Mouse (Mus musculus) embryonic stem cell, embryonic (primary cell): ENCODE data around the gene Gm20503.

Source experiments
- CTCF ChIA-PET, 4 experiments: fragments of 300-600 bp in 2 of 4; fragments of 350-600 bp in 2 of 4; sonication (Branson Sonifier 250); formaldehyde crosslinking; loops; one replicate each; lab custom pipeline; 2022; ENCODE audit warnings: inconsistent platforms in 2 of 4; lab: Charles Lee
- POLR2A ChIA-PET, 4 experiments: fragments of 300-600 bp in 2 of 4; fragments of 350-600 bp in 2 of 4; sonication (Branson Sonifier 250); formaldehyde crosslinking; loops; one replicate each; lab custom pipeline; 2022; ENCODE audit warnings: antibody characterized with exemption in 4 of 4, inconsistent platforms in 1 of 4; lab: Charles Lee

Gene Gm20503

DNA sequence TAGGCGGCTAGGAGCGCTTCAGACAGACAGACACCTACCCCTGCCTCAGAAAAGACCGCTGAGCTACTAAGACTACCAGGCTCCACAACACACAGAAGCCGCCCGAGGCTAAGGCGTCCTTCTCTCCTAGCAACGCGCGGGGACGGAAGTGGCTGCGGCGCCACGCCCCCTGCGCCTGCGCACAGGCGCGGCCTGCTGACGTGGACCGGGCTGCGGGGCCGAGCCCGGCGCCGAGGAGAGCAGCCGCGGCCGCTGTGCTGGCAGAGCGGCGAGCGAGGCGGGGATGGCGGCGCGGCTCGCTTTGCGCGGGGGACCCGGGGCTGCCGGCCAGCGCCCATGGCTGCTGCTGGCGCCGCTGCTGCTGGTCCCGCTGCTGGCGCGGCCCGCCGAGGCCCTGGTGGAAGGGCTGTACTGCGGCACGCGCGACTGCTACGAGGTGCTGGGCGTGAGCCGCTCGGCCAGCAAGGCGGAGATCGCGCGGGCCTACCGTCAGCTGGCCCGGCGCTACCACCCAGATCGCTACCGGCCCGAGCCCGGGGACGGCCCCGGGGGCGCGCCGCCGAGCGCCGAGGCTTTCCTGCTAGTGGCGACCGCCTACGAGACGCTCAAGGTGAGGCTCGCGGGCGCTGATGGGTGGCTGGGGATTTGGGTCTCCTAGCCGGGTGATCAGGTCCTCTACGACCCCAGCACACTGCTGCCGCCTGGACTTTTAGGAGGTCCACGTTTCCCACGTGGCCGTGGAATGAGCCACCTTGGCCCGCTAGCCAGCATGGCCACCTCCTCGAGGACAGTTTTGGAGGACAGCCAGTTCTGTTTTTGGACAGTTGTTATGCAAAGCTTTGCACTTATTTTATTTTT is at the start of gene Gm20503:
TSS of gene Gm20503 (plus strand) at position 263 of the 858 bp plus-strand sequence.
- POLR2A ChIA-PET: interaction anchor here in 3 of 4 experiments (0.6 to 2.2 kb wide), 7 partner anchors 11 to 92 kb away, joined by 3 to 14 read pairs (median 4); partner anchors contain the start of gene Ptgr1 (in 2 of the 3)
- CTCF ChIA-PET: interaction anchor here in 3 of 4 experiments (0.5 to 1.3 kb wide), 7 partner anchors 18 to 924 kb away, joined by 3 to 9 read pairs (median 3); no protein-coding TSS in a partner anchor

DNA sequence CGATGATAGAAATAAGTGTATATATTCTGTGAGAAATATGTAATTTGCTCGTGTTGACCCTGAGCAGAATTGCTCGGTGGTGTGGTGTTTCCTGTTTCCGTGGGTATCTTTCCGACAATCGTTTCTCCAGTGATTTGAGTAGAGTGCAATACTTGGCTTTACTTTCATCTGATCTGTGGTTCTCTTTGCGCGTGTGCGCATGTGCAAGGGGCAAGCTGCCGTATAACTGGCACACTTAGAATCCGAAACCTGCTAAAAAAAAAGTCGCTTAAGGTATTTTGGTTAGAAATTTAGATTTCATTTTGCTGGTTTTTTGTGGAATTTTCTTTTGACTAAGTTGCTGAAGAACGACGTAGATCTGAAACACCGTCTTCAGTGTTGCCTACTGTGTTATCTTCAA is 41.3 kb upstream of the Gm20503 start:
- POLR2A ChIA-PET: no interaction called here
- CTCF ChIA-PET: interaction anchor here in 1 of 4 experiments (1.0 kb wide), 1 partner anchor 38 kb away, joined by 3 read pairs; no protein-coding TSS in a partner anchor

DNA sequence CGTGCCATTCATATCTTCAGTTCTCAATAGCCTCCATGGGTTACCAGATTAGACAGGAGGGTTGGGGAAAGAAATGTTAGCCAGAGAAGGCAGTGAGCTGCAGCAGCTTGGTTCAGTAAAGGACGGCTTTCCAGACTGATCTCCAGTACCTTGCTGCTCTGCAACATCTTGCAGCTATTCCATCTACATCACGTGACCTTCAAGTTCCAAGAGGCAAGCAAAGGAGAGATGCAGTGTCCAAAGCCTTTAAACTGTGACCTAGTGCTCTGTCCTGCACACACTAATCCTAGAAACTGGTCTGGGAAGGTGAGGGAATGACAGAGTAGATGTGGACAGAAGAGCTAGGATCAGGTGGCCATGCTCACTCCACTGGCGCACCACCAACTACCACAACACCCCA is 39.7 kb upstream of the Gm20503 start:
- CTCF ChIA-PET: no interaction called here
- POLR2A ChIA-PET: interaction anchor here in 1 of 4 experiments (0.6 kb wide), 1 partner anchor 51 kb away, joined by 4 read pairs; the partner anchor contains the start of gene Ecpas

DNA sequence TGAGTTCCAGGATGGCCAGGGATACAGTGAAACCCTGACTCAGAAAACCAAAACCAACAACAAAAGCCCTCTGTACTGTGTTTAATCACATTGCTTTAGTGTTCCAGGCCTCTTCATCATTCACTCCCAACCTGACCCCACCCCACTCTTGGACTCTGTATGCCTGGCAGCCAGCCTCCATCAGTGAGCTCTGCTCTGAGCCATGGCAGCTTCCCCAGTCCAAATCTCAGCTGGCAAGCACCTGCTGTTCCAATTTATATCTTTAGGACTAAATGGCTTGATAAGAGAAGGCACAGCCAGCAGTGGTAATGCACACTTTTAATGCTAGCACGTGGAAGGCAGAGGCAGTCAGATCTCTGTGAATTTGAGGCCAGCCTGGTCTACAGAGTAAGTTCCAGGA is 37.9 kb upstream of the Gm20503 start:
- ChIA-PET POLR2A (interaction anchor here in 1 of 4 experiments (1.2 kb wide), 1 partner anchor 22 kb away, joined by 3 read pairs; no protein-coding TSS in a partner anchor), CTCF (no interaction called here)

DNA sequence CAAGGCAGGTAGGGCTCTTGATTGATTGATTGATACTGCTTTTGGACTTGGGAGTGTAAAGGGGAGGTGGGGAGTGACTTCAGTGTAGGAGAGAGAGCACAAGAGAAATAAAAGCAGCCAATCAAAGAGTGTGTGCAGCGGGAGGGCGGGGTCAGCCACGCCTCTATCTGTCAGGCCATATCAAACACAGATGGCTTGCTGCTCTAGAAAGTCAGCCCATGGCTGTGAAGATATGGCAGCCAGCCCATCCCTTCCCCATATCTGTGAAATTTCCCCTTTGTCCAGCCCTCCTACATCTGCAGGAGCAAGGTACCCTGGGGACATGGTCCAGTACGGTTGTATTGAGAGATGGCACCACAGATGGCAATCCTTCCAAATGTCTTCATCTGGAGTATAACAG is 32.3 kb upstream of the Gm20503 start:
- CTCF ChIA-PET: no interaction called here
- POLR2A ChIA-PET: no interaction called here

DNA sequence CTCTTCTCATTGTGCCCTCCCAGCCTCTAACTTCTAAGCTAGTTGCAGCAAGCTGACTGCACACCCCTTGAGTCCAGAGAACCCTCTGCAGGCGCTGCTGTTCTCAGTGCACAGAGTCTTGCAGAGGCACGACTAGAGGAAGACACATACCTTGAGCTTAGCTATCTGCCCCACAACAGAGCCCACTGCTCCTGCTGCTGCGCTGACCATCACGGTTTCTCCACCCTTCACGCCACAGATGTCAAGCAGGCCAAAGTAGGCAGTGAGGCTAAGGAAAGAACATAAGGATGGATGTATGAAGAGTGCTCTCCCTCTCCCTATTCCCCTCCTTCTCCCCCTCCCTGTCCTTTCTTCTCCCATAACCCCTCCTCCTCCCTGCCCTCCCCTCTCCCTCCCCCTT is 27.3 kb upstream of the Gm20503 start:
- CTCF ChIA-PET: interaction anchor here in 2 of 4 experiments (0.6 to 1.2 kb wide), 3 partner anchors 24 to 245 kb away, joined by 3 to 4 read pairs (median 3); no protein-coding TSS in a partner anchor
- POLR2A ChIA-PET: interaction anchor here in 2 of 4 experiments (0.7 to 4.0 kb wide), 3 partner anchors 10 to 136 kb away, joined by 3 to 26 read pairs (median 3); partner anchors contain the start of gene Ptgr1 (in 2 of the 2)

DNA sequence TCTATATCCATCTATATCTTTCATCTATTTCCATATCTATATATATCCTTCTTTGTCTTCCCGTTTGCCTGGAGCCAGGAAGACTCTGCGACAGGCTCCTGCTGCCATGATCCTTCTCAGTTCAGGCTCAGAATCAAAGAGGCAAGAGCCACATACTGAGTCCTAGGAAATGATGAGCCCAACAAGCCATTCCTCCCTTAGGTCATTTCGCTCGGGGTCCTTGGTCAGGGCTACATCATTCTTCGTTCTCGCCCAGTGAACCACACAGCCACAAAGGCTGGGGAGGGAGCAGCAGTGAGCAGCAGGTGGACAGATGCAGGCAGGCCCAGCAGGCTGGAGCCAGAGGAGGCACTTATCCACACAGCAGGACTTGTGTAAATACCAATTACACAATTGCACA is 21.6 kb upstream of the Gm20503 start:
- ChIA-PET POLR2A (no interaction called here), CTCF (interaction anchor here in 1 of 4 experiments (2.8 kb wide), 1 partner anchor 19 kb away, joined by 13 read pairs; no protein-coding TSS in a partner anchor)

DNA sequence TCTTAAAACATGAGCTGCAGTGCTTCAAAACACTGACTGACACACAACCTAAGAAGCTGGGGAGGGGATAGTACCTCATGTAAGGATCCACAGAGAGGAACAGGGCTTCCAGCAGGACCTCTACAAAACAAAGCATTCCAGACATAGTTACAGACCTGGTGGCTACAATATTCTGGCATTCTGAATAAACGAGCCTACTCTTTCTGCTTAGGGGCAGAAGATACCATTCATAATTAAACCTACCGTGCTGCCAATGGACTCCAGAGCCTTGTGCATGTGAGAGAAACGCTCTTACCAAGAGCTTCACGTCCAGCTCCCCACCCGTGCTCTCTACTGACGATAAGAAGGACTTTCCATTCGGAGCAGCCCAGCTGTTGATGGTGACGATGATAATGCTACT is 20.2 kb upstream of the Gm20503 start:
- ChIA-PET CTCF (interaction anchor here in 1 of 4 experiments (2.8 kb wide), 1 partner anchor 17 kb away, joined by 13 read pairs; no protein-coding TSS in a partner anchor), POLR2A (interaction anchor here in 2 of 4 experiments (0.7 to 6.2 kb wide), 4 partner anchors 13 to 80 kb away, joined by 5 to 77 read pairs (median 33); partner anchors contain the start of genes Dnajc25 (in 1 of the 2) and Gng10 (in 1 of the 2))

DNA sequence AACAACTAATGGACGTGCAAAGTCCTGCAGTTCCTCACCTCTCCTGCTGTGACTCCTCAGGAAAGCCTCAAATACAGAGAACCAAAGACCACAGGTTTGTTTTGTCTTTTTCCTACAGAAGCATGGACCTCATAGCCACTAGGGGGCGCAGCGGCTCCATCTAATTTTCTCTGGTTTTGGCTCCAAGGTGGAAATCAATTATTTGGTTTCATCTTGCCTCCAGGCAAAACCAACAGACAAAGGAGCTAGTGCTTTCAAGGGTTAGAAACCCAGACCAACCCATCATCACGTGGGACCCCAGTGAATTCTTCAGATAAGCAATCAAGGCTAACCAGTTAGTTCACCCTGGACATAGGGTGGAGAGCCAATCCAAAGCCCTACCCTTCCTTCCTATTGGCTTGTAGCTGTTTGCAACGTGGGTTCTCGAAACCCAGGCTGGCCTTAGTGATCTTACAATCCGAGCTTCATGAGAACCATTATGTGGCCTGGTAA is 17.8 kb upstream of the Gm20503 start:
- CTCF ChIA-PET: interaction anchor here (0.5 to 3.8 kb wide), 22 partner anchors 10 to 850 kb away, joined by 3 to 45 read pairs (median 4); partner anchors contain the start of genes Dnajc25 (in 1 of the 4), Gm20503 (in 1 of the 4) and Zkscan16 (in 1 of the 4)
- POLR2A ChIA-PET: interaction anchor here in 3 of 4 experiments (0.6 to 6.2 kb wide), 18 partner anchors 9 to 140 kb away, joined by 3 to 77 read pairs (median 4); partner anchors contain the start of genes Dnajc25 (in 1 of the 3), Ecpas (in 1 of the 3) and Zkscan16 (in 1 of the 3)

DNA sequence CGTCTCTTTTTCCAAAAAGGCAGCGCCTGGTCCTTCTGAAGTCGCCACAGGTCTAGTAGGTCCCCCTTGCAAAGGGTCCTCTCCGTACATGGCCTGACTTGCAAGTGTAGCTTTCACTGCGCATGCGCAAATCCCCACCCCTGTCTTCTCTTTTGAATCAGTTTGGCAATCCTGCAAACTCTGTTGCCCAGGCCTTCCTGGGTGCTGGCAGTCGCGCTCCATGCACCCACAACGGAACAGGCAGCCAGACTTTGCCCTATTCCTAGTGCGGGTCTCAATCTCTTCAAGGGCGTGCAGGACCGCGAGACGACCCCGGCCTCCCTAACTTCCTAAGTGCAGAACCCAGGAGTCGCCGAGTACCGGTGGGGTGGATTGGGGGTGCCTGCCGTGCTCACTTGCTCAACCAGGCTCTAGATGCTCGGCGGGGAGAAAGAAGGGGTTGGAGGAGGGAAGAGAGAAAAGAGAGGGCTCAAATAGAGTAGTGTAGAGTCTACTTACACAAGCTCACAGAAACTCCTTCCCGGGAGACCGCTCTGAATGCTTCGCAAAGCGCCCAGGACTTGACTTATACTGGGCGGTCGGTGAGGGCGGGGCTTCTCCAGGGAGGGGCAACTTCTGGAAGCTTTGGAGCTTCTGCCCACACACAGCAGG is 16.3 kb upstream of the Gm20503 start, which contains the start of gene Ptgr1:
TSS of gene Ptgr1 (minus strand) at position 580 of the 651 bp plus-strand sequence.
- CTCF ChIA-PET: interaction anchor here (0.5 to 3.8 kb wide), 12 partner anchors 8 to 604 kb away, joined by 3 to 45 read pairs (median 6); partner anchors contain the start of gene Dnajc25 (in 1 of the 4)
- POLR2A ChIA-PET: interaction anchor here in 3 of 4 experiments (0.6 to 6.2 kb wide), 32 partner anchors 9 to 559 kb away, joined by 3 to 77 read pairs (median 5); partner anchors contain the start of genes Dnajc25 (in 2 of the 3), Gm20503 (in 2 of the 3), Gng10 (in 2 of the 3) and Ecpas (in 1 of the 3)

DNA sequence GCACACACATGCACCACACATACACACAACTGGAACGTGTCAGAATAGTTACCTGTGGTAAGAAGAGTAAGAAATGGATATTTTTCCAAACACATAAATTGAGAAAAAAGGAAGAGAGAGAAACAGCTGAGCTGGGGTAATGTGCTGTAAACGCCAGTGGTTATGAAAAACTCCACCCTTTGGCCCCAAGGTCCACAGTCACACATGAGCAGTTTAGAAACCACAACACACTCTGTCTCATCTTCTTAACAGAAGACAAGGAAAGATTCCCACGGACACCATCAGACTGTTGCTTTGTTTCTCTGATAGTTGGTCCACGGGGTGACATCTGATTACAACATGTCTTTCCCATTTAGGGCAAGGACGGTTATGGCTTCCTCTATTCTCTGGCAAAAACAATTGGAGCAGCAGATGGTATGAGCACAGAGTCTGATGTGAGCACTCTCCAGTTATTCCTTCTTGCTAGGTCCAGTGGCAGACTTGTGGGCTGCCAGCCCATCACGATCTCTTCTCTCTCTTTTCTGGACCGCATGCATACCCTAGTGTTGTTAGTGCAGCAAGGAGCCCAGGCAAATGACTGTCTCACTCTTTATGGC is 13.6 kb upstream of the Gm20503 start:
- ChIA-PET CTCF (interaction anchor here in 2 of 4 experiments (2.1 to 2.4 kb wide), 2 partner anchors 11 kb away, joined by 15 to 16 read pairs; no protein-coding TSS in a partner anchor), POLR2A (interaction anchor here in 2 of 4 experiments (0.6 to 2.4 kb wide), 4 partner anchors 10 to 554 kb away, joined by 3 to 16 read pairs (median 4); partner anchors contain the start of gene Gm20503 (in 1 of the 2))

DNA sequence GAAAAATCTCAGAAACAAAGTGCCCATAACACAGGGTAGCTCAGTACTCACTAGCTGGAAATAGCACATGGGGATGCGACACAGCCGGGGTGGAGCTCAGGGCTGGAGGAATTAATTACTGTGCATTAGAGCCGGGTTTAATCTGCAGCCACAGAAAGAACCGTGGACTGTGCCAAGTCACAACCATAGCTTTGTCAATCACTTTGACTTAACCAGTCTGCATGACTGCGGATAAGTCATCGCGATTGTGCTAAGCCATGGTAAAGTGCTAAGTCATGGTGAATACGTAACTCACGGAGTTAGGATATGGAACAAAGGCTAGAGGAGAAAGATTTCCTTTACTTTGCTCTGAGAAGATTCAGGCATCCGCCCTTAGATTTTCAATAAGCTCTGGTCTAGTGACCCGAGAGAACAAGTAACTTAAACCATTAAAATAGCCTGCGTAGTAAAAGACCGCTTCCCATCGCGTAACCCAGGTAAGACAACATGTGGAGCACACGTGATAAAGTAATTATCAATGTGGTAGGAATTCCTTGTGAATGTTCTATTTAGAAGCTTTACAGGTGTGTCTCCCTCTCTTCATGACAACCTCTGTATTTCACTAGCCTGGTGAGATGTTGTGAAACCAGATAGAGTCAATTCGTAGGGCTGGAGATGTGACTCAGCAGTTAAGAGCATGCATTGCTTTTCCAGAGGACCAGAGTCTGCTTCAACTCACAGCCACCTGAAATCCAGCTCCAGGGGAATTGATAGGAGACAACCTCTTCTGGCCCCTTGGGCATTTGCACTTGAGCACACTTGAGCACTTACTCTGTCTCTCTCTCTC is 12.2 kb upstream of the Gm20503 start:
- ChIA-PET CTCF (interaction anchor here in 3 of 4 experiments (1.7 to 2.4 kb wide), 3 partner anchors 9 kb away, joined by 8 to 16 read pairs (median 15); no protein-coding TSS in a partner anchor), POLR2A (interaction anchor here in 2 of 4 experiments (0.8 to 2.4 kb wide), 6 partner anchors 9 to 82 kb away, joined by 3 to 16 read pairs (median 4); partner anchors contain the start of gene Gm20503 (in 2 of the 2))

DNA sequence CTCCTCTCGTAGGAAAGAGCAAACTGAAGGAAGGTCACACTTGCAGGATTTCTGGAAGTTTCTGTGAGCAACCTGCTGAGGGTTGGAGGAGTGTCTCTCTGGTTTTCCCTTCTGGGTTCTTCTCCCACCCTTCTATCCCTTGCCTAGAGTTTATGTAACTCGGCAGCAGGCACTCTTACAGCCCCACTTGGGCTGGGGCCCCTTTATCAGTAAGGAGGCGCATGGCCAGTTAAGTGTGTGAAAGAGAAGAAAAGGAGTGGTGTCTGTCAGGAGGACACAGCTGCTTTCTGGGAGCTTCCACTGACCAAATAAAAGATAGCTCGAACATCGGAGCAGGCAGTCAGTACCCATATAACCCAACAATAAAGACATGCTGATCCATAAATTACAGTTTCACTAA is 10.8 kb upstream of the Gm20503 start:
- CTCF ChIA-PET: interaction anchor here in 1 of 4 experiments (2.4 kb wide), 1 partner anchor 8 kb away, joined by 15 read pairs; no protein-coding TSS in a partner anchor
- POLR2A ChIA-PET: interaction anchor here in 1 of 4 experiments (1.2 kb wide), 1 partner anchor 13 kb away, joined by 3 read pairs; no protein-coding TSS in a partner anchor

DNA sequence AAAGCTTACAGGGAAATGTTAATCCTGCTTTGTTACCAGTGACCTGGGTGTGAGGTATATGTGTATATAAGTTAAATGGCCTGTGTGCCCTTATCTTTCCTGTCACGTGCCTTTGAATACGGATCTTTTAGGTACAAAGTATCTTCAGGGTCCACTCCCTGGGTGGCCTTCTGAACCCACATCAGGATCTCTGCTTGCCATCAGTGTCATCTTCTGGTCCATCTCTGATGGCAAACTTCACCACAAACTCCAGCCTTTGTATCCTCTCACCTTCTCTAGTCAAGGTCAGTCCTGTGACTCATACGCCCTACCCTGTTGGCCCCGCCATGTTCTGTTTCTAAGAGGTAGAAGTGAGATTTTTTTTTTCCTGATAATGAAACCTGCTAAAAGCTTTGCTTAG is 8.2 kb upstream of the Gm20503 start, which contains the start of gene Dnajc25:
TSS of gene Dnajc25 (plus strand) at position 301 of the 400 bp plus-strand sequence.
- POLR2A ChIA-PET: interaction anchor here in 3 of 4 experiments (0.6 to 5.0 kb wide), 7 partner anchors 8 to 83 kb away, joined by 3 to 61 read pairs (median 5); partner anchors contain the start of genes Ptgr1 (in 2 of the 3) and Zkscan16 (in 1 of the 3)
- CTCF ChIA-PET: interaction anchor here in 2 of 4 experiments (1.2 to 1.9 kb wide), 2 partner anchors 9 kb away, joined by 4 to 8 read pairs; partner anchors contain the start of gene Ptgr1 (in 1 of the 2)

DNA sequence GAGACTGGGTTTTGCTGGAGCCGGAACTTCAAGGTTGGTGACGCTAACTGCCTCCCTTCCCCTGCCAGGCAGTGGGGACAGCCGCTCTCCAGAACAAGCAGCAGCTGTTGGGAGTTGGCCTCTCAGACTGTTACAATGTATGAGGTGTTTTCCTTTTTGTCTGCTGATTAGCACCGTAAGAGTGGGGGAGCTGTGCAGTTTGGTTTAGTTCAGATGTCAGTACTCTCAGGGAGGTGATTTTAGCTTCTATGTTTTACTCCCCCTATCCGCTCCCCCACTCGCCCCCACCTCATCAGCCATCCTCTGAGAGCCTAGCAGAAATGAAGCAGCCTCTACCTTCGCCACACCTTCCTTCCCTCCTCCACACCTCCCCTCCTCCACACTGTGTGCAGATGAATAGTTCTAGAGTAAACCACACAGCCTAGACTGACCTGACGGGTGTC is 7.7 kb upstream of the Gm20503 start:
- POLR2A ChIA-PET: interaction anchor here in 3 of 4 experiments (0.6 to 5.0 kb wide), 8 partner anchors 8 to 177 kb away, joined by 3 to 61 read pairs (median 4); partner anchors contain the start of genes Ptgr1 (in 2 of the 3) and Zkscan16 (in 1 of the 3)
- CTCF ChIA-PET: interaction anchor here in 2 of 4 experiments (1.2 to 1.9 kb wide), 2 partner anchors 9 to 10 kb away, joined by 4 to 8 read pairs; partner anchors contain the start of gene Ptgr1 (in 1 of the 2)
